Mouse (Mus musculus): ENCODE measurements around the gene Gm14391. TPM values are rescaled to one million over a fixed set of nuclear protein-coding genes. Genes with fewer than 3 reads are reported as not detected.
"Not testable (repeated sequence)": the region's sequence is repeated elsewhere in the genome, so short reads cannot be mapped to it uniquely, and the experiment has no call there.

Gene Gm14391
- polyA plus RNA-seq, 1 experiment: 33.9 TPM

DNA sequence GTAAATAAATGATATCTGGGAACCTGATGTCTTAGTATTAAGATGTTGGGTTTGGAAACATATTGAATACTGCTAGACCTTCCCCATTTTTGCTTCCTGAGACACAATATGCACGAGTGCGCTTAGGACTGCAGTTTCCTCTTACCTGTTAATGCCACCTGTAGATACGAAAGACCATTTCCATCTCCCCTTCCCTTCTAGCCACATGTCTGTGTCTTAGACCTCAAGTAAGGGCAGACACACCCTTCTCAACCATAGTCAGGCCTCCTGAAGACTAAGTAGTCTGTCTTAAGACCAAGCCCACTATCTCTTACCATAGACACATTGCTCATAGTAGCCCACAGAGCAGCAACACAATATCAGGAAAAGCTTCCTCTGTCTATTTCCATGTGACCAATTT is 34.6 kb downstream of the Gm14391 start:
- Histone ChIP-seq H3K27me3 (ENCODE audit: control insufficient read depth, insufficient read depth, low read length, poor library complexity, severe bottlenecking) (no peaks in the 10 kb centered on the region), H3K4me1 (ENCODE audit: control insufficient read depth, insufficient read depth, low read length) (no peaks in the 10 kb centered on the region), H3K9ac (ENCODE audit: low read depth, poor library complexity, severe bottlenecking) (no peak overlapping the region), H3K36me3 (ENCODE audit: control insufficient read depth, insufficient read depth, low read length, poor library complexity, severe bottlenecking) (no peaks in the 10 kb centered on the region; the same call in 1 of the 2 replicates), H3K4me3 (ENCODE audit: low read depth, low read length) (no peak overlapping the region), H3K9me3 (replicated peaks; ENCODE audit: control insufficient read depth, insufficient read depth, low read length, poor library complexity, severe bottlenecking) (0 out of 2 replicates have a peak, but pooled peaks cover 2% of the 10 kb centered on the region), H3K27ac (ENCODE audit: insufficient read depth, low read length) (no peak overlapping the region)
- no peak for TF ChIP-seq EP300 (IDR thresholded peaks at IDR 0.05; ENCODE audit: insufficient read depth, low read depth, low read length)
- TF ChIP-seq POLR2A (IDR thresholded peaks at IDR 0.05; ENCODE audit: insufficient read depth, low read length): no peak
- TF ChIP-seq CTCF (IDR thresholded peaks at IDR 0.05; ENCODE audit: low read depth, low read length): no peak

DNA sequence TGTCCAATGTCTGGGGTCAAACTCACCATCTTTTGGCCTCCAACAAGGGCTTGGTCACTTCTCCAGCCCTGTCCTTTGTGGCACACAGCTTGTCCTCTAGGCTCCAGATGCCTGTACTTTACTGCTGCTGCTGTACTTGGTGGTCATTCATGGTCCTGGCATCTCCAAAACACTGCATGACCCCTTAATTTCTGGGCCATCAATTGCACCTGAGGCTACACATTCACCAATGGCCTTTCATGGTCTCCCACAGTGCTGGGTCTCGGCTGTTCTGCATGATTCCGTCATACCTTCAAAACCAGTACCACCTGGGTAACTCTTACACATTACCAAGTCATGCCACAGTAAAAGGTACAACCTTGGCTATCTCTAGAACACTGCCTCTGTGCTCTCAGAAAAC is 39.8 kb downstream of the Gm14391 start:
- H3K9ac ChIP-seq (ENCODE audit: low read depth, poor library complexity, severe bottlenecking); H3K36me3 ChIP-seq (ENCODE audit: control insufficient read depth, insufficient read depth, low read length, poor library complexity, severe bottlenecking); H3K27me3 ChIP-seq (ENCODE audit: control insufficient read depth, insufficient read depth, low read length, poor library complexity, severe bottlenecking); H3K4me3 ChIP-seq (ENCODE audit: low read depth, low read length); H3K27ac ChIP-seq (ENCODE audit: insufficient read depth, low read length); H3K4me1 ChIP-seq (ENCODE audit: control insufficient read depth, insufficient read depth, low read length): not testable (repeated sequence)
- peaks cover 14% of the 10 kb centered on the region for H3K9me3 ChIP-seq (replicated peaks; ENCODE audit: control insufficient read depth, insufficient read depth, low read length, poor library complexity, severe bottlenecking)

DNA sequence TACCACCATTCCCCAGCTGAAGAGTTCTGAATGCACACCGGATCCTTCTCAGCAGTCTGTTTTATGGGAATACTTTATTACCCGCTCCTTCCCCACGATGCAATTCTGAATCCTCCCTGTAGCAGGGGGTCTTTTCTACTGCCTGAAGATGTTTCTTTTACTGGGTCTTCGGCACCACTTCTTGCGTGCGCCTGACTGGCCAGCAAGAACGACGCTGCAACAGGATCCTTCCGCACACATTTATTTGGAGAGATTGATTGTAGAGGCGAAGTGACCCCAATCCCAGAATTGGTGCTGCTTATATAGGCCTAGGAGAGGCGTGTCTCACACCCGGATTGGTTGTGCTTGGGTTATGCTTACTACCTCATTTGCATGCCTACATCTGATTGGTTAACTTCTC is 41.6 kb downstream of the Gm14391 start:
- H3K27ac ChIP-seq (ENCODE audit: insufficient read depth, low read length): not testable (repeated sequence)

DNA sequence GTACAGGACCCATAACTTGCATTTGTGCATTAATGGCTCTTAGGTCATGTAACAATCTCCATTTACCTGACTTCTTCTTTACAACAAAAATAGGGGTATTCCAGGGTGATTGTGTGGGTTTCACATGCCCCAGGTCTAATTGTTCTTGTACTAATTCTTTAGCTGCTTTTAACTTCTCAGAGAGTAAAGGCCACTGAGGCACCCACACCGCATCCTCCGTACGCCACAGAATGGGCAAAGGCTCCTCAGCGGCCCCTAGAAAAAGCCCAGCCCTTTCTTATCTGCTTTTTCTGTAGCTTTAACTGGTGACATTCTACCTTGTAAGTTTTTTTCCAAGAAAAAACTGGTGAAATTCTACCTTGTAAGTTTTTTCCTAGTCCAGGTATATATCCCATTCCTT is 45.3 kb downstream of the Gm14391 start:
- H3K27ac ChIP-seq (ENCODE audit: insufficient read depth, low read length); H3K4me3 ChIP-seq (ENCODE audit: low read depth, low read length); H3K4me1 ChIP-seq (ENCODE audit: control insufficient read depth, insufficient read depth, low read length); H3K36me3 ChIP-seq (ENCODE audit: control insufficient read depth, insufficient read depth, low read length, poor library complexity, severe bottlenecking); H3K9ac ChIP-seq (ENCODE audit: low read depth, poor library complexity, severe bottlenecking); H3K27me3 ChIP-seq (ENCODE audit: control insufficient read depth, insufficient read depth, low read length, poor library complexity, severe bottlenecking): not testable (repeated sequence)
- peaks cover 35% of the 10 kb centered on the region for H3K9me3 ChIP-seq (replicated peaks; ENCODE audit: control insufficient read depth, insufficient read depth, low read length, poor library complexity, severe bottlenecking)

More for the DNA sequence above, 41.6 kb downstream of the Gm14391 start:
- H3K4me1 ChIP-seq (ENCODE audit: control insufficient read depth, insufficient read depth, low read length); H3K4me3 ChIP-seq (ENCODE audit: low read depth, low read length); H3K27me3 ChIP-seq (ENCODE audit: control insufficient read depth, insufficient read depth, low read length, poor library complexity, severe bottlenecking); H3K9ac ChIP-seq (ENCODE audit: low read depth, poor library complexity, severe bottlenecking); H3K36me3 ChIP-seq (ENCODE audit: control insufficient read depth, insufficient read depth, low read length, poor library complexity, severe bottlenecking): not testable (repeated sequence)
- peaks cover 14% of the 10 kb centered on the region for H3K9me3 ChIP-seq (replicated peaks; ENCODE audit: control insufficient read depth, insufficient read depth, low read length, poor library complexity, severe bottlenecking)

DNA sequence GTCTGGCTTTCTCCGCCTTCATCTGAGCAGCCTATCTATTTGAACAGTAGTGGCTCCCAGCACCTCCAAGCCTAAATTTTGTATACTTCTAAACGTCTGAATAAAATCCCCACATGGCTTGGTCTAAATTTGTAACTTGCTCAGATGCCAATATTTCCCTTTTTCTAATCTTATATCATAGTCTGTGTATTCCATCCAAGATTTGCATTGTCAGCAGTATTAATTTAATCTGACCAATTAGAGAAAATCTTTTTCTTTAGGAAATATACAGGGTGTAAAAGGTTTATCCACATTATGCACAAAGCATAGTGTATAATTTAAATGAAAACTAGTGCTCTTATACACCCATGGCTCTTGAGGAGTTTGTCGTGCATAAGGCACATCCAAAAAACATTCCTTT is 48.1 kb downstream of the Gm14391 start:
- Histone ChIP-seq H3K27ac (ENCODE audit: insufficient read depth, low read length) (no peak overlapping the region), H3K36me3 (ENCODE audit: control insufficient read depth, insufficient read depth, low read length, poor library complexity, severe bottlenecking) (0 out of 2 replicates have a peak, but pooled peaks cover 3% of the 10 kb centered on the region), H3K9me3 (replicated peaks; ENCODE audit: control insufficient read depth, insufficient read depth, low read length, poor library complexity, severe bottlenecking) (peaks cover 46% of the 10 kb centered on the region), H3K27me3 (ENCODE audit: control insufficient read depth, insufficient read depth, low read length, poor library complexity, severe bottlenecking) (no peaks in the 10 kb centered on the region), H3K4me1 (ENCODE audit: control insufficient read depth, insufficient read depth, low read length) (no peaks in the 10 kb centered on the region), H3K9ac (ENCODE audit: low read depth, poor library complexity, severe bottlenecking) (no peak overlapping the region), H3K4me3 (ENCODE audit: low read depth, low read length) (no peak overlapping the region)
- TF ChIP-seq EP300 (IDR thresholded peaks at IDR 0.05; ENCODE audit: insufficient read depth, low read depth, low read length): no peak
- no peak for TF ChIP-seq POLR2A (IDR thresholded peaks at IDR 0.05; ENCODE audit: insufficient read depth, low read length)
- no peak for TF ChIP-seq CTCF (IDR thresholded peaks at IDR 0.05; ENCODE audit: low read depth, low read length)

DNA sequence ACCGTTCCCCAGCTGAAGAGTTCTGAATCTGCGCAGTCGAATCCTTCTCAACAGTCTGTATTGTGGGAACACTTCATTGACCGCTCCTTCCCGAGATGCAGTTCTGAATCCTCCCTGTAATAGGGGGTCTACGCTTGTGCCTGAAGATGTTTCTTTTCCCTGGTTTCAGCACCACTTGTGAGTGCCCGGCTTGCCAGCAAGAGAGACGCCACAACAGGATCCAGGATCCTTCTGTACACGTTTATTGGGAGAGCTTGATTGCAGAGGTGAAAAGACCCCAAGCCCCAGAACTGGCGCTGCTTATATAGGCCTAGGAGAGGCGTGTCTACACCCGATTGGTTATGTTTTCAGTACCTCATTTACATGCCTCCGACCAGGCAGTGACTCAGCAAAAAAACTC is 50.0 kb downstream of the Gm14391 start:
- peaks cover 56% of the 10 kb centered on the region for H3K9me3 ChIP-seq (replicated peaks; ENCODE audit: control insufficient read depth, insufficient read depth, low read length, poor library complexity, severe bottlenecking)
- no peaks in the 10 kb centered on the region for H3K27me3 ChIP-seq (ENCODE audit: control insufficient read depth, insufficient read depth, low read length, poor library complexity, severe bottlenecking)
- no peaks in the 10 kb centered on the region for H3K4me1 ChIP-seq (ENCODE audit: control insufficient read depth, insufficient read depth, low read length)
- no peak for TF ChIP-seq CTCF (IDR thresholded peaks at IDR 0.05; ENCODE audit: low read depth, low read length)
- TF ChIP-seq EP300 (IDR thresholded peaks at IDR 0.05; ENCODE audit: insufficient read depth, low read depth, low read length): no peak
- H3K9ac ChIP-seq (ENCODE audit: low read depth, poor library complexity, severe bottlenecking): no peak overlapping the region
- no peak overlapping the region for H3K4me3 ChIP-seq (ENCODE audit: low read depth, low read length)
- no peak overlapping the region for H3K27ac ChIP-seq (ENCODE audit: insufficient read depth, low read length)
- 0 out of 2 replicates have a peak, but pooled peaks cover 3% of the 10 kb centered on the region for H3K36me3 ChIP-seq (ENCODE audit: control insufficient read depth, insufficient read depth, low read length, poor library complexity, severe bottlenecking)

DNA sequence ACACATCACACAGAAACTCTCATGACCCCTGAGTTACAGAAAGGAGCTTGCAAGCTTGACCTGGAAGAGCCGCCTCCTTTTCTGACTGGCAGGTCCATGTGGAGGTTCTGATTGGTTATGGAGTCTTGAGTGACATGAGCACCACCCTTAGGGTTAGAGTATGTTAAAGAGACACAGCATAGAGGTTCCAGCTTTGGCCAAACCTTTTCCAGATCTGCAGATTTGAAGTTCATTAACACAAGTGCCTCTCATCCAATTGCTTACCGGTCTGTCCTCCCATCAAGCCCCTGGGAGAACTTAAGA is 64.8 kb downstream of the Gm14391 start, which contains the start of gene Gm14399:
Gene Gm14399, minus strand, starts transcription at position 20 of the 303 bp plus-strand sequence.
- not testable (repeated sequence) for H3K9me3 ChIP-seq (replicated peaks; ENCODE audit: control insufficient read depth, insufficient read depth, low read length, poor library complexity, severe bottlenecking); H3K27me3 ChIP-seq (ENCODE audit: control insufficient read depth, insufficient read depth, low read length, poor library complexity, severe bottlenecking); H3K4me1 ChIP-seq (ENCODE audit: control insufficient read depth, insufficient read depth, low read length); H3K27ac ChIP-seq (ENCODE audit: insufficient read depth, low read length); H3K36me3 ChIP-seq (ENCODE audit: control insufficient read depth, insufficient read depth, low read length, poor library complexity, severe bottlenecking)
- H3K4me3 ChIP-seq (ENCODE audit: low read depth, low read length): peak within 1 kb of the TSS; percentile 82
- H3K9ac ChIP-seq (ENCODE audit: low read depth, poor library complexity, severe bottlenecking): peak within 1 kb of the TSS; percentile 40

DNA sequence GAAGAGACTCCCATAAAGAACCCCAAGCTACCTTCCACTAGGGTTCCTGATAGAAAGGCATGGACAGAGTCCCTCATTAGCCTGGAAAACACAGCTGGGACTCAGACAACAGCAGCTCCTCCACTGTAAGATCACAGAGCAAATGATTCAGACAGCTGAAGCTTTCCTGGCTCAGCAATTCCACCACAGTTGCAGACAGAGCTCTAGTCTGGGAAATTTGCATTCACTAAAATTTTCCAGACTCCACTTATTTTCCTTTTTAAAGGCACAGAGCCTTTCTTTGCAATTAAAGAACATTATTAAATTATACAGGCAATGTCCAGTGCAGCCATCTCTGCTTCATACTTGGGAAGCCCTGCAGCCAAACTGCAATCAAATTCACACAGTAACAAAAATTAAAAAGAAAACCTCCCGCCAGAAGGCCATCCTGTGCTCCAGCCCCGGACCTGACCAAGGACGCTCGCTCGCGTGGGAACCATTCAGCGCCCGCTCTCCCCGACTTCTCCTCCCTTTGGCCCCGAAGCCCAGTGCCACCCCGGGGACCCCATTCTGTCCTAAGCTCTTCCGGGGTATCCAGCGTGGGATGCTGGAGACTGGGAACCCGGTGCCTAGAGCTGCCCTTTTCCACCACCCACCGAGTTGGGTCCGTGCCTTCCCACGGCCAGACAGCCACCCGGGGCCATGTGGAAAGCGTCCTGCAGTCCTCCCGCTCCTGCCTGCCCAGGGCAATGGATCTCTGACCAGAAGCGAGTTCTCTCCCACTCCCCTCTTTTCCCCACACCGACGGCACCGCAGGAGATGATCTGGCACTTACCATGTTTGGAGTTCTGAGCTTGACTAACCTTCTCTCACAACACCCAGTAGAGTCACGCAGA is 65.4 kb downstream of the Gm14391 start:
- not testable (repeated sequence) for H3K4me1 ChIP-seq (ENCODE audit: control insufficient read depth, insufficient read depth, low read length); H3K36me3 ChIP-seq (ENCODE audit: control insufficient read depth, insufficient read depth, low read length, poor library complexity, severe bottlenecking); H3K27ac ChIP-seq (ENCODE audit: insufficient read depth, low read length); H3K9me3 ChIP-seq (replicated peaks; ENCODE audit: control insufficient read depth, insufficient read depth, low read length, poor library complexity, severe bottlenecking); H3K27me3 ChIP-seq (ENCODE audit: control insufficient read depth, insufficient read depth, low read length, poor library complexity, severe bottlenecking)
- Histone ChIP-seq H3K4me3 (ENCODE audit: low read depth, low read length) (peak overlapping the region; percentile 82), H3K9ac (ENCODE audit: low read depth, poor library complexity, severe bottlenecking) (peak overlapping the region; percentile 40)
